Mouse (Mus musculus) forebrain, postnatal 0 days (tissue): Measurements from ENCODE around the gene Mfsd13b. TPM values are rescaled to one million over a fixed set of nuclear protein-coding genes. Genes with fewer than 3 reads are reported as not detected.

Source experiments
- ATAC-seq: fragments of 200-750 bp; cut with Nextera tagmentation; 2 replicates; pipeline ENCODE4 v1.8.0; 2017; ENCODE audit warnings: mild to moderate bottlenecking, moderate library complexity
- DNase-seq: peaks from one replicate; pipeline ENCODE4 v3.0.0-alpha.2; 2015
- H3K27ac ChIP-seq: fragments of 300-500 bp; sonication (generic); 2 replicates; pipeline ENCODE4 v1.5.1; 2014; ENCODE audit warnings: low read depth, mild to moderate bottlenecking, antibody characterized with exemption, low read length, moderate library complexity, mixed read lengths
- H3K27me3 ChIP-seq: fragments of 300-500 bp; sonication (generic); 2 replicates; pipeline ENCODE4 v1.6.1; 2014; ENCODE audit warnings: mild to moderate bottlenecking, low read length, mixed read lengths; ENCODE audit not compliant: insufficient read depth
- H3K36me3 ChIP-seq: fragments of 300-500 bp; sonication (generic); 2 replicates; pipeline ENCODE4 v1.6.1; 2014; ENCODE audit warnings: mild to moderate bottlenecking, moderate library complexity; ENCODE audit not compliant: insufficient read depth
- H3K4me1 ChIP-seq: fragments of 300-500 bp; sonication (generic); 2 replicates; pipeline ENCODE4 v1.6.1; 2014; ENCODE audit warnings: antibody characterized with exemption; ENCODE audit not compliant: insufficient read depth
- H3K4me2 ChIP-seq: fragments of 300-500 bp; sonication (generic); 2 replicates; pipeline ENCODE4 v1.6.1; 2014; ENCODE audit warnings: low read depth, mild to moderate bottlenecking, moderate library complexity
- H3K4me3 ChIP-seq: fragments of 300-500 bp; sonication (generic); 2 replicates; pipeline ENCODE4 v1.5.1; 2014; ENCODE audit warnings: low read depth, low read length, mixed read lengths
- H3K9ac ChIP-seq: fragments of 300-500 bp; sonication (generic); 2 replicates; pipeline ENCODE4 v1.6.1; 2014; ENCODE audit warnings: mild to moderate bottlenecking
- H3K9me3 ChIP-seq: fragments of 300-500 bp; sonication (generic); 2 replicates; pipeline ENCODE4 v1.6.1; 2016; ENCODE audit warnings: low read length
- CTCF ChIP-seq: sonication (generic); IDR thresholded peaks from 2 replicates; pipeline ENCODE4 v1.5.1; 2016; ENCODE audit warnings: antibody characterized with exemption, control low read depth, low read depth
- WGBS: fragments of 180-500 bp; shearing (Covaris S2); extraction: QIAGEN DNeasy Blood & Tissue Kit; methylation state at CpG from one replicate; pipeline ENCODE4 v1.1.7; 2014; 5-methylcytosine and 5-hydroxymethylcytosine counted together
- polyA plus RNA-seq: library from polyadenylated mRNA; unstranded; fragments of >200 nt; fragmentation: Nextera tagmentation; extraction: Ambion mirVana; gene quantifications from 2 replicates; pipeline ENCODE4 v1.2.1, GENCODE M21; 2015
- total RNA-seq: library from RNA; depleted of rRNA; stranded (reverse); fragments of >200 nt; gene quantifications from 2 replicates; pipeline ENCODE4 v1.2.3, GENCODE M21; 2014

Gene Mfsd13b
- total and polyA plus RNA-seq, 2 experiments from 2014 or later = 0.21 to 0.48 TPM

GRCm38 (mm10) chr7:120980931-120981924 lies 1.1 kb upstream of the Mfsd13b start:
- Histone ChIP-seq H3K4me1 (peaks cover 6% of the 10 kb centered on the region; the same call in 1 of the 2 replicates), H3K27ac (no peak overlapping the region), H3K9me3 (no peaks in the 10 kb centered on the region), H3K4me2 (peak overlapping the region; percentile 94), H3K4me3 (peak overlapping the region; percentile 69), H3K9ac (peak overlapping the region; percentile 61), H3K36me3 (no peaks in the 10 kb centered on the region), H3K27me3 (no peaks in the 10 kb centered on the region; the same call in 1 of the 2 replicates)
- peak; percentile 40 for DNase-seq
- peak; percentile 50 for ATAC-seq
- TF ChIP-seq CTCF = no peak
- 4% methylated on average over 39 of the region's 39 CpGs for WGBS

- Histone ChIP-seq H3K9ac (peak overlapping the region; percentile 52), H3K27ac (no peak overlapping the region), H3K4me3 (peak overlapping the region; percentile 69), H3K9me3 (no peaks in the 10 kb centered on the region), H3K27me3 (no peaks in the 10 kb centered on the region; the same call in 1 of the 2 replicates), H3K4me2 (peak overlapping the region; percentile 94), H3K36me3 (no peaks in the 10 kb centered on the region), H3K4me1 (peaks cover 4% of the 10 kb centered on the region; the same call in 1 of the 2 replicates)
- WGBS = 12% methylated on average over 7 of the region's 7 CpGs
- DNase-seq = no peak
- no peak for ATAC-seq
- TF ChIP-seq CTCF = no peak
Measured at GRCm38 (mm10) chr7:120982968-120983367, 659 bp downstream of the Mfsd13b start.

GRCm38 (mm10) chr7:120991191-120991590 lies 8.9 kb downstream of the Mfsd13b start:
- WGBS = 67% methylated on average over 8 of the region's 8 CpGs
- TF ChIP-seq CTCF = no peak
- no peak for DNase-seq

GRCm38 (mm10) chr7:120999021-120999530 lies 16.8 kb downstream of the Mfsd13b start:
- DNase-seq = no peak
- Histone ChIP-seq H3K4me3 (no peak overlapping the region), H3K27ac (no peak overlapping the region), H3K27me3 (no peaks in the 10 kb centered on the region), H3K36me3 (no peaks in the 10 kb centered on the region), H3K9me3 (no peaks in the 10 kb centered on the region), H3K4me1 (no peaks in the 10 kb centered on the region), H3K9ac (no peak overlapping the region), H3K4me2 (no peak overlapping the region)
- ATAC-seq = no peak
- WGBS = 79% methylated on average over 2 of the region's 2 CpGs
- TF ChIP-seq CTCF = no peak

More at GRCm38 (mm10) chr7:120991191-120991590, 8.9 kb downstream of the Mfsd13b start:
- H3K9me3 ChIP-seq = no peaks in the 10 kb centered on the region
- ATAC-seq = no peak
- no peaks in the 10 kb centered on the region for H3K27me3 ChIP-seq
- no peak overlapping the region for H3K4me2 ChIP-seq
- H3K4me3 ChIP-seq = no peak overlapping the region
- no peak overlapping the region for H3K9ac ChIP-seq
- no peak overlapping the region for H3K27ac ChIP-seq
- H3K36me3 ChIP-seq = no peaks in the 10 kb centered on the region
- H3K4me1 ChIP-seq = no peaks in the 10 kb centered on the region

- WGBS = 67% methylated on average over 3 of the region's 3 CpGs
- Histone ChIP-seq H3K4me2 (no peak overlapping the region), H3K27ac (no peak overlapping the region), H3K27me3 (no peaks in the 10 kb centered on the region), H3K4me3 (no peak overlapping the region), H3K36me3 (no peaks in the 10 kb centered on the region), H3K4me1 (no peaks in the 10 kb centered on the region), H3K9ac (no peak overlapping the region), H3K9me3 (no peaks in the 10 kb centered on the region)
- ATAC-seq = no peak
- no peak for DNase-seq
- no peak for TF ChIP-seq CTCF
Measured at GRCm38 (mm10) chr7:121000065-121000822, 17.9 kb downstream of the Mfsd13b start.

- TF ChIP-seq CTCF = no peak
- Histone ChIP-seq H3K4me1 (no peaks in the 10 kb centered on the region), H3K9ac (no peak overlapping the region), H3K4me3 (no peak overlapping the region), H3K9me3 (no peaks in the 10 kb centered on the region), H3K36me3 (no peaks in the 10 kb centered on the region), H3K27ac (no peak overlapping the region), H3K27me3 (no peaks in the 10 kb centered on the region), H3K4me2 (no peak overlapping the region)
- DNase-seq (no peak), ATAC-seq (no peak)
- 80% methylated on average over 3 of the region's 3 CpGs for WGBS
Measured at GRCm38 (mm10) chr7:121001879-121002278, 19.6 kb downstream of the Mfsd13b start.
